Mouse (Mus musculus) retina, postnatal 7 days (tissue): ENCODE measurements around the gene Ptprn2.

Source experiments
- DNase-seq: peaks from one replicate; pipeline ENCODE4 v3.0.0-alpha.2; 2012; ENCODE audit warnings: low read depth, low spot score

Ptprn2 gene

DNA sequence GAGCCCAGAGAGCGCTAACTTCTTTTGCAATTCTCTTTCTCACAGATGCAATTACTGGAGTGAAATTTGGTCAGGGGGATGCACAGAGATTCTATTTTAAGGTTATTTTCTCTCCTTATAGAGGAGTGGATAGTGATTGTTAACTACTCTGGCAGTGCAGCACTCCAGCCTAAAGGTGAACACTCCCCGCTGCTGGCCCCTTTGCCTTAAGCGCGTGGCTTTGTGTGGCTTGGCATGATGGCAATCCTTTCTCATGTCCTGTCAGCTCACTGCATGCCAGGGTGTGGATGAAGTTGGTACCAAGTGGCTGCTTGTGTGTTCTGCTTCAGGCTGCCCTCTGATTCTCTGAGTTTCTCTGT is 156.7 kb downstream of the Ptprn2 start:
- no peak for DNase-seq

DNA sequence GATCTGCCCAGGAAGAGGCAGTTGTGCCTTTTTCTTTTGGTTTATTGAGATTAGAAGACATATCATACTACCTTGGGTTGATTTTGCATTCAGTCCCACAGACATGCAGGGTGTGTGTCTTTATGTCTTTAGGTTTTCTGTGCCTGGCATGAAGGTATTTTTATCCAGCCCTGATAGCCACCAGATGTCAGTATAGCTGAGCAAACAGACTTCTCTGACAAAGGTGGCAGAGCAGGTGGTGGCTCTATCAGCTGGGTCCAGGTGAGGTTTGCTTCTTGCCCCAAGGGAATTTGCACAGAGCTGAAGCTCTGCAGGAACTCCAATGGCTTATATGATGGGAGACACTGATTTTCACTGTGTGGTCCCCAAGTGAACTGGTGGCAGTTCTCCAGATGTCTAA is 161.3 kb downstream of the Ptprn2 start:
- DNase-seq, result no peak

DNA sequence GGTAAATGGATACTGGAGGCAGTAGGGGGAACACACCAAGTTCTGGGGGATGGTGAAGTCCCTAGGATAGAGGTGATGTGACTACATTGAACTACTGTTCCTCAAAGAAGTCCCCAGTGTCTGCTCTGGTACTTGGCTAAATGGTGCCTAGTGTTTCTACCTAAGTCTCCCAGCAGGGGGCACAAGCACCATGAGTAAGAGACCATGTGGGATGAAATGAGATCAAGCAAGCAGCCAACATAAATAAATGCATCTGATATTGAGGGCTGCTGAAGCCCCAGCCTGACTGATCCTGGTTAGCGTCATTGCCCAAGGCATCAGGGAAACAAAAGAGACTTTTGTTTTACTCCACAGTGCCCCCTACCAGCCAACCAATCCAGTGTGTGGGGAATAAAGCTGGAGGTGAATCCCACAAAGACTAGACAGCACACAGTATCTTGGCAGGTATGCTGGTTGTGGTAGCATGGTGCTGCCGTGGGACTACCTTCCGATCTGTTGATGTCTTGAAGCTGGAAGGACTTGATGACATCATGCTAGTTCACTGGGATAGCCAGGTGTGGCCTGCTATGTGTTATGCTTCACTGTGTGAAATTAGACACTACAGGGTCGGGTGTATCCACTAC is 163.2 kb downstream of the Ptprn2 start:
- DNase-seq, result peak; percentile 57

DNA sequence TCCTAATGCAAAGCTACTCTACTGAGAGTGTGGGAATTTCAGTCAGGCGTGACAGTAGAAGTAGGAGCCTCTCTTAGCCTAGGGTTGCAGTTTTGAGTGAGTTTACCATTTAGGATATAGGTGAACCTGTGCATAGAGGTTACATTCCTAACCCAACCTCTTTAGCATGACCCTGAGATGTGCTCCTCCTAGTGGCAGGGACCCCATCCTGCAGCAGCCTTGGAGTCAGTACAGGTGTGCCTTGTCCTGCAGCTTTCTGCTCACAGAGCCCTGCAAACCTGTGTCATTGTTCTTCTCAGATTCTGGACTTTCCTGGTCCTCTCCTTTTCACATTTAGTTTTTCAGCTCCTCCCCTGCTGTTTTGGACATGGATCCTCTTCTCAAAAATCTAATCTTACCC is 168.2 kb downstream of the Ptprn2 start:
- no peak for DNase-seq

DNA sequence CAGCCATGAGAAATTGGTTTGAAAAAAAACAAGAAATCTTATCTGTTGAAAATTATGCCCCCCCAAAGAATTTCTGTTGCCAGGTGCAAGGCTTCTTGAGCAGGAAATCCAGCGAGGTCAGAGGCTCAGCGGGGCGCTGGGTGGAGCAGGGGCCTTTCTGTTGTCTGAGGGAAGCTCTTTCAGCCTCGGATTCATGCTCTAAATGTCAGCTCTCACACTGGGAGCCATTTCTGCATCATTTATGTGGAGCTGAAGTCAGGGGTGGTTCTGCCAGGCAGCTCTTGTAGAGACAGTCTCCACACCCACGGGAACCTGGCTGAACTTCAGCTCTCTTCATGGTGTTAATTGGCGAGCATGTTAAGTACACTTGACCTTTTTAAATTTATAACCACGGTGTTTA is 174.6 kb downstream of the Ptprn2 start:
- no peak for DNase-seq

DNA sequence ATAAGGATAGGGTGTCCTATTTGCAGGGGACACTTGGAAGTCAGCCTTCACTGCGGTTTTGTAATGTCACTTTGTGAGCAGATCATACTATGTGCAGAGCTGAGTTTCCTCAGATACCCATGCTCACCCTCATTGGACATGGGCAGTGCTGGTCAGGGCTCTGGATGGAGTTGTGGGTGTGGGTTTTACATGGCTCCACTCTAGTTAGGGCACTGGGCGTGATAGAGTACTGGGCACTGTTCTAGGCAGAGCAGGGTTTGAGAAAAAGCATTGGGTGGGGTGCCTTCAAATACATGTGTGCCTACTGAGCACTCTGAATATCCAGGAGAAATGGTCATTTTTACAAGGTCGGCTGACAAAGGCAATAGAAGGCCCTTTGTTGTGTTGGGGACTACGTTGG is 175.5 kb downstream of the Ptprn2 start:
- no peak for DNase-seq

DNA sequence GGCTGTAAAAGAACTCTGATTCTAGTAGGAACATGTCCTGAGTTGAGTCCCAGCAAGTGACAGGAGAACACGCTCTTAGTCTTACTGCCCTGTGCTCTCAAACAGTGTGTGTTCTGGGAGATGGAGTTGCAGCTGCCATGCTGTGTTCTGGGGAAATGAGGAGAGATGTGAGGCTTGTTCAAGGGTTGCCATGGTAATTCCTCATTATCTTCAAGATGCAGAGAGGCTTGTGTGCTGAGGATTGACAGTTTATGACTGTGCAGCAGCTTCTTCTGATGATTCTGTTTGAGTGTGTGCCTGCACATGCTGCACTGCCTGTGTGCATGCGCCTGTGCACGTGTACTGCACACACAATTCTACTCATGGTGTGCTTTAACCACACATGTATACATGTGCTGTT is 192.2 kb downstream of the Ptprn2 start:
- no peak for DNase-seq

DNA sequence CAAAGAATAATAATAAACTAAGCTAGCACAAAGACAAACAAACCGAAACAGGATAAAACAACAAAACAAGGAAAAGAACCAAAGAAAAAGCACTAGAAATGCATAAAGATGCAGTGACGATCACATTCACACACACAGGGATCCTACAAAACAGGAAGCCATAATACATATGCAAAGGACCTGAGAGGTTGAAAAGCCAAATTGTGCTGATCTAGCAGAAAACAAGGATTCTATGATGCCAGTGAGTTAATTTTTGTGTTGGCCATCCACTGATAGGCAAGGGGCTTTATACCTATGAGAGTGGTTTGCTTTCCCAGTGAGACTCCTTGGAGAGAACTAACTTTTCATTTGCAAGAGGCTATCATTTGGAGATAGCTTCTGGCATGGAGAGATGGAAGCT is 204.3 kb downstream of the Ptprn2 start:
- no peak for DNase-seq

DNA sequence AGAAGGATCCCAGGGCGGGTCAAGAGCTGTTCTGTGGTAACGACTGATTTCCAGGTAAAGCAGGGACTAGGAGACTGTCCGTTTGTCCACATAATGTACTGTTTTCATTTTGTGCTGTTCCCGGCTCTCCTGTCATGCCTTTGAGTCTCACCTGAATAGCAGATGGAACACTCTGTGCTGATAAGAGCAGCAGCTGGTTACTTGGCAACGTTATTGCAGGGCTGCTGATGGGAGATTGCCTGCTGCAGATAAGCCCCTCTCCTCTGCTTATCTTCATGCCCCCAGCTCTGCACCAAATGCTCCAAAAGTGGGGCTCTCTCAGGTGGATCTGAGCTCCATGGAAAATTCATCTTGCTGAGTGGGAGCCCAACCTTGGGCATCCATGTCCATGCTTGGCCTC is 224.0 kb downstream of the Ptprn2 start:
- no peak for DNase-seq

DNA sequence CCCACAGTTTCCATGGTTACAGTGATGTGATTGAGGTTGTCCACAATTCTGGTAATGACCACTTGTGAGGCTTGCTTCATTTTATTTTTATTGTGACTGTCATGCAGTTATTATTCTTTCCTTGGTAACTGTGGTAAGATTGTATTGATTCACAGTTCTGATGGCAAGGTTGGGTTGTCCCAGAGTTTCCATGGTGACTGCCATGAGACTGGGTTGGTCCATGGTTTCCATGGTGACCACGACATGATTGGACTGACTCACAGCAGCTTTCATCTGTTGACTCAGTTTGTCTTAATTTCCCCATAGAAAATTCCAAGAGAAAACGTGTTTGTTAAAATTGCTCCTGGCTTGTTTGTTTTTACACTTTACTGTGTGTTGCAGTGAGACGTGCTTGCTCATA is 225.2 kb downstream of the Ptprn2 start:
- DNase-seq, result no peak

DNA sequence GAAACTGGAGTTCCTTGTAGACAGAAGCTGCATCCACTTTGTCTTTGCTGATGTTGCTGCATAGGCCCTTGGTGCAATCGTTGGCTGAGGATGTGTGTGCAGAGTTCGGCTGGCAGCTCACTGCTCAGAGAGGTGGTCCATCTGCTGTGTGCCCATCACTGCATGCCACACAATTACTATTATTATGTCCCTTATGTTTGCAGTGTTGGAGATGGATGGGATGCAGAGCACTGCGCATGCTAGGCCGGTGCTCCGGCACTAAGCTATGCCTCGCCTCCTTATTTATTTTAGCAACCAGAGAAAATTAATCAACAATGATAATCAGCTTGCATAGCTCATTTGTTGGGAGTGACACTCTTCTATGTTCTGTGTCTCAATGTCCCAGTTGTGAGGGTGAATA is 225.6 kb downstream of the Ptprn2 start:
- DNase-seq, result no peak

DNA sequence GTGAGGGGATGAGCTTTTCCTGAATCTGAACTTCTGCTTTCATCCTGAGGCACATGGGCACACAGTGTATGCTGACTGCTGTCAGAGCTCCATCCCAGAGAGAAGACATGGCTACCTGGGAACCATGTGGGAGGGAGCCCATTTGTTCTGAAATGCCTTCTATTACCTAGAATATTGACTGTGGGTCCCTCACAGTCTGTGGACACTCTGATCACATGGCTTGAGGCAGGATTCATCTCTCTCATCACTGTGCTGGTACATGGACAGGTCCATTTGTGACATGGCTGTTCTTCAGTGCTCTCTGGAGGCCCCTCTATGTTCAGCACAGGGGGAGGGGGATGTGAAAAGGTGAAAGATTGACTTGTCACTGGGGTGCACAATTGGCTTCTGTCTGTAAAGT is 227.6 kb downstream of the Ptprn2 start:
- DNase-seq, result no peak

DNA sequence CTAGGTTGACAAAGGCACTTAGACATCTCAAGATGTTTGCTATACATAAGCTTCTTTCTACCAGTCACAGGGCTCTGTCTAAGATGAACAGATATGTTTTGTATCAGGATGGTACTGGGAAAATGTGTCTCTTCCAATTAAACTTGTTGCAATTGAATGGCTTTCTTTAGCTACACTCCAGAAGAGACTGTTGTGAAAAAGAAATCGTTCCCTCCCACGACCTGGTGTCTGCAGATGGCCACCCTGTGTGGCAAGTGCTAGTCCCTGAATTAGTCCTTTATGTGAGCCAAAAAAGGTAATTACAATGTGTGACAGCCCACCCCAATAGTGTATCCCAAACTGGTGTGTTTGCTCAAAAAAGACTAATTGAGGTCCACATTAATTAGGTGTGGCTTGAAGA is 235.5 kb downstream of the Ptprn2 start:
- no peak for DNase-seq

DNA sequence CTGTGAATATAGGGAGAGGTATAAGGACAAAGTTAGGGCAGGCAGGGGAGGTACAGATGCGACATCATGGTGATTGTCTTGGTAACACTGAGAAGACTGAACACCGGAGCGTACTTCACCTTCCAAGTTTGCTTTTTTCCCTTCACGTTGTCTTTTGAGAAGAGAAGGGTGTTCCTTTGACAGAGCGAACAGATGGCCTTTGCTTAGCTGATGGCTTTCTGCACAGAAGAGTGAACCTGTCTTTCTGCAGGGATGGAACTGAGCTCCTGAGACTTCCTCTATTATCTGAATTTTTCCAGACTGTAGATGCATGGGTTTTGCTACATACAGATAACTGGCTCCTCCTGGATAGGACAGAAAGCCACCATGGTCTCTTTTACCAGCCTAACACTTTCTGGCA is 254.6 kb downstream of the Ptprn2 start:
- DNase-seq, result no peak

DNA sequence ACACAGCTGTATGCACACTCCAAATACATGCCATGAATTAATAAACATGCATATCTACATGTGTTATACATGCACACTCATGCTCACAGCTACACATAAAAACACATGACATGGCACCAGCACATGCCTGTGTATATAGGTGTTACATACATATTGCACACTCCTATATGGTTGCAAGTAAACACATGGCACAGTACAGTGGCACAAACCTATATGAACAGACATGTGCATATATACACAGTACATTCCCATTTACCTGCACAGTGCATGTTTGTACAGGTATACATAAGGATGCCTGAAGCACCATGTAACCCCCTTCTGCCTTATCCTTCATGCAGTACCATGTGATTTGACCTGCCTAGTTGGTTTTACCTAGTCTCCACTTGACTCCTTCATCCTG is 255.8 kb downstream of the Ptprn2 start:
- DNase-seq, result no peak

DNA sequence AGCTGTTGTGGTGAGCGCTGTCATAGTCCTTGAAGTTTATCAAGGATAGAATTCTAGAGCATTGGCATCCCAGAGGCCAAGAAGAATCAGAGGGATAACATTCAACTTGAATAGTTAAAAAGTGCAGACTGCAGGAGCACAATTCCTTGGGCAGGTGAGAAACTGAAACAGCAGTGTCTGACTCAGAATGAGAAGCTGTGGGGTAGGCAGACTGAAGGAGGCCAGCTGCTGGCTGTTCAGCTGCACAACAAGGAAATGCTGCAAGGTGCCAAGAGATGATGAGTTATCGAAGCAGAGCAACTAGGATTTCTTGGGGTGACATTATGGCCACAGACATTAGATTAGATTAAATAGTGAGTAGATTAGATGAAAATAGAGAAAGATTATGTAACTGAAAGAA is 260.9 kb downstream of the Ptprn2 start:
- DNase-seq, result no peak

DNA sequence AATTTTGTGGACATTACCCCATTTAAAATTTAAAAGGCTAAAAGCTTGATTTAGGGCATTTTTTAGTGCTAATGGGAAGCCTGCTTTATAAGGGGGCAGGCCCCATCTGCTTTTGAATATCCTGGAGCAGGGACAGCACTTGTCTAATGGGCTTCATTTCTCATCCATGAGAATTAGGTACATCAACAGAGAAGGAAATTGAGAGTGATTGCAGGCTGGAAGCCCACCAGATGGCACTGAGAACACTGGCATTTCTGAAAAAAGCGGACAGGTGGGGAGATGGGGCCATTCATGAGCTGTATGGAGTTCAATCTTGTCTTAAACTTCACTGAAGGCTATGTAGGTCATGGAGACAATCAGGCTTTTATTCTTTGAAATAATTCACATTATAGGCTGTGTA is 267.3 kb downstream of the Ptprn2 start:
- DNase-seq, result no peak

DNA sequence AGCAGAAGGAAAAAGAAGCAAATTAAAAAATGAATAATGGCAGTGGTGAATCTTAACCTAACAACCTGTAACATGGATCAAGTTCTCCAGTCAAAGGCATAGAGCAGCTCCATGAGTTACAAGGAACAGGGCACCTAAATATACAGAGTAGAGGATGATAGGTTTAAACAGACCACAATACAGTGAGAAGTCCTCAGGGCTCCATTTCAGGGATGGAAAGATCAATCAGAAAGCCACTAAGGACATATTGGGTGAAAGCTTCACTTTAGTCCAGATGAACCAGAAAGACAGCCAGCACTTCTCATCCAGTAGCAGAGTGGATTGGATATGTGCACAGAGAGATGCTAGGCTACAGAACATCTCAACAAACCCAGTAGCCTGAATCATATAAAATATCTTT is 278.4 kb downstream of the Ptprn2 start:
- no peak for DNase-seq

DNA sequence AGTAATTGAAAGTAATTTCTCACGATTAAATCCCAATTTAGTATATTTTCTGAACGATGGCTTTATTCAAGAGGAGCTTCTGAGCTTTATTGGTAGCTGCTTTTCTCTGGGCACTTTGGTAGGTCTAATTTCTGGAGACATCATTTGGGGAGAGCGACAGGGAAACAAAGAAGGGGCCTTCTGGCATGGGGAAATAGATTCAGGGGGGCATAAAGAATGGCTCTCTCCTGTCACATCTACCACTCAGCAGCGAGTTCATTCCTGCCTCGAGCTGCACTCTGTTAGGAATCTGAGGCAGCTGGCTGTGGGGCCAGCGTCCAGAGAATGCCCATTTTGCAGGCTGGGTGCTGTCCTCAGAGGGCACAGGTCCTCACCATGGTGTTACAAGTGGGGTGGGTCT is 285.4 kb downstream of the Ptprn2 start:
- DNase-seq, result no peak

DNA sequence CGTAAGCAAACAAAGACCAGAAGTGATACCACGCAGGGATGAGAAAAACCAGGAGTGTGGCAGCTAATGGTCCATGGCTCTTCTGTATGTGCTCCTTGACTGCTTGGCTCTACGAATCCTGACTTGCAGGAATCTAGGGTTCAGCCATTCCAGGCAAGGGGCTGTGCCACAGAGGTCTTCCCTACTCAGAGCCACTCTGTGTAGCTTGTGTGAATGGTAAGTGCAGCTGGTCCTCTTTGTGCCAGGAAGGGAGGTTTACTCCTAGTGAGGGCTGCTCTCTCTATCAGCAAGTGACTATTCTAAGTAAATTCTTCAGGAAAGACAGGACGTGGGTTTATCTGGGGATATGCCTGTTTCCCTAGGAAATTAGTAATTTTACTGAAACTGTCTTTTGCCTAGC is 286.0 kb downstream of the Ptprn2 start:
- no peak for DNase-seq

DNA sequence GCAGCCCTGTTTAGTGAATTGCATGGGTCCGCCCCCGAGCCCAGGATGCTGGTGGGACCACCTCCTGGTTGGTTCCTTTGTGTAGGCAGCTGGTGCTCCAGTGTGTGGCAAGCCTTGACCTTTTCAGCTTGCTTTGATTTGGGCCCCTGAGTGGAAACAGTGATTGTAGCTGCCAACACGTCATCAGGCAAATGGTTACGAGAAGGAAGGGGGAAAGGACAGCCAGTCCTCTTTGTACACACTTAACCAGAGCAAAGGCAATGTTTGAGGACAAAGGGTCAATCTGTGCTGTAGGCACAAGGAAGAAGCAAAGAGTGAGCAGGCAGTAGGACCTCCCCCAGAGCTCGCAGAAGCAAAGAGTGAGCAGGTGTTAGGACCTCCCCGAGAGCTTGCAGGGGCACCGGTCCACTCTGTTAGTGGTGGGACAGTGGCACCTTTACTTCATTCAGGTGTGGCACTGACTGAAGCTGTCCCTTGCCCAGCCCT is 286.6 kb downstream of the Ptprn2 start:
- no peak for DNase-seq

DNA sequence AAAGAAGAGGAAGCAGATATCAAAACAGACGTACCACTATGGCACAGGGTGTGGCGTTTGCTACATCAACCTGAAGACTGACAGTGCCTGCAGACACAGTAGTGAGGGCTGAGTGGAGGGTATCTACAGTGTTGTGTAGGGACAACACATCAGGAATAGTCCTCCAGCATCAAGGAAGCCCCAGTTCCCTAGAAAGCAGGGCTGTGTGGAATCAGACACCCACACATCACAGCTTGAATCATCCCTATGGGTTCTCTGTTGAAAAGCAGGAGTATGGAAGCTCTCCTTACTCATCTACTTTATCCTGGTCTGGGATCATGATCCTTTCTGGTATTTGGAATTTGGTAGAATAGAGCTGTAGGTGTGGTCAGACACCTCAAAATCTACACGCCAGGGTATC is 287.8 kb downstream of the Ptprn2 start:
- no peak for DNase-seq

DNA sequence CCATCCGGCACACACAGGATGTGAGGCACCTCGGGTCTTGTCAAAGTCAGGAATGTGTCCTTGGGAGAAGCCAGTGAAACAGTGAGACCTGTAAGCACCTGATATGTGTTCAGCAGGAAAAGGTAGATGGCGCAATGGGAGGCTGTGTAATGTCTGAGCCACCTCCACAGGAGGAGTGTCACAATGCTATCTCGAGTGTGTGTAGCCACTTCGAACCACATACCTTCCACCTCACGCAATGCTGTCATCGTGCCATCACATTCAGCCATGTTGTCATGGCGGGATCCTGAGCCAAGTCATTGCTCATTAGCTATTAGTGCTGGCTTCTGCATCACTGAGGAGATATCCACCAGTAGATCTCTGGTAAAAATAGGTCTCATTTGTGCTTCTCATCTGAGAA is 290.9 kb downstream of the Ptprn2 start:
- no peak for DNase-seq
